Mouse (Mus musculus) spleen, embryonic (tissue): ENCODE results near the gene H2-DMb1.

Source experiments
- CTCF ChIA-PET: fragments of 350-600 bp; sonication (Branson Sonifier 250); formaldehyde crosslinking; loops from one replicate; lab custom pipeline; 2022; lab: Charles Lee

Gene H2-DMb1

GRCm38 (mm10) chr17:34205021-34205745, 52.3 kb downstream of the H2-DMb1 start:
- CTCF ChIA-PET = interaction anchor here (1.0 to 2.2 kb wide), 2 partner anchors 19 to 35 kb away, joined by 3 to 12 read pairs; no protein-coding TSS in a partner anchor

DNA sequence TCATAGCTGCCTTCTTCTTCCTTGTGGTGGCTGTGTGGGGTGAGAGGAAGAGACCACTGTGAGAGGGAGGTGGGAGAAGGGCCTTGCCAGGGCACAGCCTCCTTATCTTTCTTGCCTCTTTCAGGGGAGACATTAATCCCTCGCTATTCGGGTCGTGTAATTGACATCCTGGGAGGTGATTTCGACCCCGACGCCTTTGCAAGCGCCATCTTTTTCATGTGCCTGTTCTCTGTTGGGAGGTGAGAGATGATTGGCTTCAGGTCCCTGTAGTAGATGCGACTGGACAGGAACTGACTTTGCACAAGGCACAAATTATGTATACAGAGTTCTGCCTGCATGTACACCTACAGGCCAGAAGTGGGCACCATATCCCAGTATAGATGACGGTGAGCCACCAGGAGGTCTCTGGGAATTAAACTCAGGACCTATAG, 52.9 kb downstream of the H2-DMb1 start:
- CTCF ChIA-PET = interaction anchor here (2.2 kb wide), 1 partner anchor 36 kb away, joined by 12 read pairs; no protein-coding TSS in a partner anchor

DNA sequence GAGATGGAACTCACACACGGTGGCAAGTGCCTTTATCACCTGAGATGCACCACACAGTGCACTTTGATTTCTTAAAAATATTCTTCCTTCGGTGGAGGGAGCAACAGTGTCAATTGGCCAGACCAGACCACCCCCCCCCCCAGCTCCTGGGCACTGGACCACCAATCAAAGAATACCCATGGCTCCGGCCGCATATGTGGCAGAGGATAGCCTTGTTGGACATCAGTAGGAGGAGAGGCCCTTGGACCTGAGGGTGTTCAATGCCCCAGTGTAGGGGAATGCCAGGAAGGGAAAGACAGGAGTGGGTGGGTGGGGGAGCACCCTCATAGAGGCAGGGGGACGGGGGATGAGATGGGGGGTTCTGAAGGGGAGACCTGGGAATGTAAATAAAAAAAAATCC, 53.9 kb downstream of the H2-DMb1 start:
- CTCF ChIA-PET = interaction anchor here (0.6 to 0.7 kb wide), 2 partner anchors 66 to 108 kb away, joined by 5 to 6 read pairs; no protein-coding TSS in a partner anchor

- CTCF ChIA-PET = interaction anchor here (0.6 to 0.7 kb wide), 2 partner anchors 66 to 108 kb away, joined by 5 to 6 read pairs; no protein-coding TSS in a partner anchor
Observed at GRCm38 (mm10) chr17:34207456-34207855, 54.6 kb downstream of the H2-DMb1 start.

DNA sequence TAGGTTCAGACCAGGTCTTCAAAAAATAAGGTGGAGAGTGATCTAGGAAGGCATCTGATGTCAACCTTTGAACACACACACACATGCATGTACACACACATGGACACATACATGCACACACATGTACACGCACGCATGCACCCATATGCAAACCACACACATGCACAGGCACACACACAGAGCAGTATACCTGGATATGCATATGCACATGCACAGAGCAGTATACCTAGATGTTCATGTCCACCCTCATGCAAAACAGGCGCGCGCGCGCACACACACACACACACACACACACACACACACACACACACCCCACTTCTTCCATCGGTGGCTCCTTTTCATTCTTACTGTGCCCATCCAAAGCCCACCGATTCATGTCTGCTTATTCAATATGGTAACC, 55.0 kb downstream of the H2-DMb1 start:
- CTCF ChIA-PET = interaction anchor here (0.6 kb wide), 1 partner anchor 390 kb away, joined by 4 read pairs; the partner anchor contains the start of gene Ager

- CTCF ChIA-PET = interaction anchor here (0.6 kb wide), 1 partner anchor 389 kb away, joined by 4 read pairs; the partner anchor contains the start of gene Ager
Observed at GRCm38 (mm10) chr17:34208421-34208820, 55.5 kb downstream of the H2-DMb1 start.

DNA sequence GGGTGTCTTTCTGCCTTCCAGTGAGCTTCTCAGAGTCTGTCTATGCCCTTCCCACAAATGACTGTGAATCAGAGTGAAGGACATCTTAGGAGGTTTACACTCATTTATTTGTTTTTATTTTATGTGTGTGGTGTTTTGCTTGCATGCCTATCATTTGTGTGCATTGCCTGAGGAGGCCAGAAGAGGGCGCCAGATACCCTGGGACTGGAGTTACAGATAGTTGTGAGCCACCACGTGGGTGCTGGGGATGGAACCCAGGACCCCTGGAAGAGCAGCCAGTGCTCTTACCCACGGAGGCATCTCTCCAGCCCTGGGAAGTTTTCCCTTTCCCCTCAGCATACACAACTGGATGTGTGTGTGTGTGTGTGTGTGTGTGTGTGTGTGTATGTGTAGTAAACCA, 56.8 kb downstream of the H2-DMb1 start:
- CTCF ChIA-PET = interaction anchor here (0.7 kb wide), 1 partner anchor 175 kb away, joined by 3 read pairs; no protein-coding TSS in a partner anchor
